Mouse (Mus musculus) kidney, postnatal 4 days (tissue): ENCODE measurements at regions not wholly inside any gene's neighbourhood (a gene's known extent, or its start where the extent isn't known, plus 50 kb on each side); places are given as distances from the start of the nearest gene placed in this dataset.
A peak's percentile ranks its signal among the peaks of the same experiment; 100 is the strongest.

Source experiments
- DNase-seq, 2 experiments: peaks; one replicate each; pipeline ENCODE4 v3.0.0; 2021; ENCODE audit warnings: mixed read lengths in 2 of 2

DNA sequence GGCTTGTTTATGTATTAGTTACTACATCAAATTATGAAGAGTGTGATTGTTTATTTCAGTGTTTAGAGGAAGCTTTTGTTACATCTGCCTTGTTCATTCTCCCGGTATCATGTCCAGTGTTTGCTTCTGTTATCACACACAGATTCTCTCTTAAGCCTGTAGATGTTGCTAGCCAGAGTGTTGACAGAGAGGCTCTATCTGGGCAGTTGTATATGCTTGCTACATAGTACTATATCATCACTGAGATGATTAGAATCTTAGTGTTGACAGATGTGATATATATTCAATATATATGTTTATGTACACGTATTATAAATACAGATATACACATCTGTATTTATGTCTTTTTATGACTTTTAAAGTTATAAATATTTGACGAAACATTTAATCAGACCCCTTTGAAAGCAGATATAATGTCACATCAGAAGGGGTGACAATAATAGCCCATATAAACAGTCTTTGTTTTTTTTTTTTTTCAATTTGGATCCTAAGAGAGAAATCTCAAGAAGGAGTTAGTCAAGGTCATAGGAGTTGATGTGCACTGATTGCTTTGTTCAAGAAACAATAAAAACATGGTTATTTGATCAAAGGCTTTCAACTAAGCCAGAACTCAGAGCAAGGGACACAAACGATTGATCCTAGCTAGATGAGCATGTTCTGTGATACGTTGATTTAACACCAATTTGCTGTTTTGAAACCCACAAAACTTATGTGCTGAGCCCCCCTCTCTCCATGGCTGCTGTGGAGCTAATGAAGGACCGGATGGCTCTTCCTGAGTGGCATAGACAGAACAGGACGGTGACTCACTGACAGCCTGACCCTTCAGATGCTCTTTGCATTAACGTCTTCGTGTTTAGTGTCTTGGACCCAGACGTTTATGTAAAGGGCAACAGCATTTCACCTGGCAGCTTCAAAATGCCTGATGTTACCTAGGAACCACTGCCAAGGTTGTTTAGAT is 352.8 kb upstream of the Arglu1 start:
- DNase-seq, result no peak

DNA sequence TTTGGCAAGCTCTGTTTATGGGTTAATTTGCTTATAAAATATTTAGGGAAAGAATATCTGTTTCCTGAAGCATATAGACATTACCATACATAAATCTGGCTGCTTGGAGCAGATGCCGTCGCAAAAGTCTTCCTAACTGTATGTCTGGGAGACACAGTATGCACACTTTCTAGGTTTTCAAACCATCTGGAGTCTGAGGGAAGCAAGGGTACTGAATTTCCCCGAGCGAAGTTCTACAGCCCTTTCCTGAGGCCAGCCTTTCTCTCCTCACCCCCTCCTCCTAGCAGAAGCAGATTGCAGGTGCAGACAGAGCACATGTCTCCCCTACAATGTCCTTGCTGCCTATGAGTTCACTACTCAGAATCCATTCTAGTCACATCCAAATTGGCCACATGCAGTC is 338.8 kb upstream of the Arglu1 start:
- DNase-seq, result no peak

GRCm38 (mm10) chr8:9027672-9028071 is 337.4 kb upstream of the Arglu1 start:
- DNase-seq, result no peak

DNA sequence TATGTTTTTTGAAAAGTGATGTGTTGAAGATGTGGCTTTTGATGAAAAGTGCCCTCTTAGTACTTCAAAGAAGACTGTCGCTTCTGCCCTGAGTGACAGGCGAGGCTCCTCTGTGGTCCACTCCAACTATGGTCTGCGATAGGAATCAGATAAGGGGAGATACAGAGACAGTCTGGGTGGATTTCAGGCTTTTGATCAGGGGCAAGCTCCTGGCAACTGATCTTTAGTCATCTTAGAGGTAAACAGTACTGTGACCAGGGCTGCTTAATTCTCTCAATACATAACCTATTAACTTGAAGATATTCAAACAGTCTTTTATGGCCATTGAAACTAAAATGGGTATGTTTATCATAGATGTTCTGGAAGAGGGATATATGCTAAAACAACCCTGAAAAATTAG is 335.6 kb upstream of the Arglu1 start:
- no peak for DNase-seq

DNA sequence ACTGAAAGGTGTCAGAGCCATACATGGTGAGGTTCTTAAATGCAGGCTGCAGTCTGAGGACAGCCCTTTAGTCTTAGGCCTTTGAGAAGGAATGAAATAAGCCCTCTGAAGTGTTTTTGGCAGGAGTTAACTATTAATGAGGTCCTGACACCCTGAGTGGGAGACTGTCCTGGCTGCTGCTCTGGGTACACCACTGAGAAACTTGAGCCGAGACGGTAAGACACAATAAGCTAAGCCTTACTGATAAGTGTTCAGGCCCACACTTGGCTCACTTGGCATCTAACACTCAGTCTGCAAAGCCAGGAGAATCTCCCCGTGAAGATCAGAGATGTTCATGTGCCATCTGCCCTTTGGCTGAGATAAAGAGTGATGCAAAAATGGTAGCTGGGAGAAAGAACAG is 335.1 kb upstream of the Arglu1 start:
- DNase-seq, result no peak

DNA sequence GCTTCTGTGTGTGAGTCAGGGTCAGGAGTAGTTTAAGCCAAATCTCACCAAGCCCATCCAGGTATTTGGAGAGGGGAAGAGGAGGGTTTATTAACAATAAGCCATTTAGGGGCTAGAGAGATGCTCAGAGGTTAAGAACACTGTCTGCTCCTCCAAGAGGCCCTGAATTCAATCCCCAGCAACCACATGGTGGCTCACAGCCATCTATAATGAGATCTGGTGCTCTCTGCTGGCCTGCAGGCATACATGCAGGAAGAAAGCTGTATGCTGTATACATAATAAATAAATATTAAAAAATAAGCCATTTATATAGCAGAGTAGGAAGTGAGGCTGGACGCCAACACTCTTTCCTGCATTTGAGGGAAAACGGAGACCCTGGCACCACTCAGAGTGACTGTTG is 330.4 kb upstream of the Arglu1 start:
- DNase-seq, result no peak

DNA sequence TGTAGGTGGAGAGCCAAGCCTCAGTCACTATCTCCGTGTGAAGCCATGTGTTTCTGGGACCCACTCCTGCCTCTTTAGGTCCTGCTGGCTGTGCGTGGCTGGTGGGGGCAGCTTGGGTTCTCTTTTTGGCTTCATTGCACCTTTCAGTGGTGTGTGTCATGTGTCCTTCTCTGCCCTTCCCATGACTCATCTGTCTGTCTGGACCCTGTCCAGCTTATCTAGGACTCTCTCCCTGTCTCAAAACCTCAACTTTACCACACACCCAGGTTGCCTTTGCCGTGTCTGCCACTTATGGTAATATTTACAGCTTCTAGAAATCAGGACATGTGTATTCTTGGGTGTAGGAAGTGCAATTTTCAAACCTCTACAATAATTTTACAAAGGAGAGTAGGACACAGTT is 329.9 kb upstream of the Arglu1 start:
- no peak for DNase-seq

DNA sequence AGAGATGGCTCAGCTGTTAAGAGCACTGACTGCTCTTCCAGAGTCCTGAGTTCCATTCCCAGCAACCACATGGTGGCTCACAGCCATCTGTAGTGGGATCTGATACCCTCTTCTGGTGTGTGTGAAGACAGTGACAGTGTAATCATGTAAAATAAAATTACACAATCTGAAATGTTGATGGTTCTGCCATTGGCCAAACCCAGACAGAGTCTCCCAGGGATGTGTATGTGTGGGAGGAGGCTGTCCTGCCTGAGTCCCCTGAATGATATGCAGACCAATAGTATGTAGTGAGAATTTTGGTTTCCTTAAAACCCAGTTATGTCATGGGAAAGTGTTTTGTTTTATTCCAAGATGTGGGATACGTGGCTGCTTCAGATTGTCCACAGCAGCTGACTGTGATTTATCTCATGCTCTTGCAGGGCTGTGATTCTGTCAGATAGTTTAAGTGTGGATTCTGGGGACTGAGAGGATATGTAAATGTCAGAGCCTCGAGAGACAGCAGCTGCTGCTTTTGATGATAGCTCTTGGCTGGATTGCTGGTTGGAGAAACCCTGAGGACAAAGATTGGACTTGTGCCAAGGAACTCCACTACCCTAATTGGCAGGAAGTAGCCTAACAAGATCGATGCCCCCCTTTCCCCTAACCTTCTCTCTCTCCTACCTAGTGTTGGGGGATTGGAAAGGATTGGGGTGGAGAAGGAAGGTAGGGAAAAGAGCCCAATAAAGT is 321.6 kb upstream of the Arglu1 start:
- no peak for DNase-seq

GRCm38 (mm10) chr8:9008006-9008780 is 317.9 kb upstream of the Arglu1 start:
- DNase-seq, result no peak

DNA sequence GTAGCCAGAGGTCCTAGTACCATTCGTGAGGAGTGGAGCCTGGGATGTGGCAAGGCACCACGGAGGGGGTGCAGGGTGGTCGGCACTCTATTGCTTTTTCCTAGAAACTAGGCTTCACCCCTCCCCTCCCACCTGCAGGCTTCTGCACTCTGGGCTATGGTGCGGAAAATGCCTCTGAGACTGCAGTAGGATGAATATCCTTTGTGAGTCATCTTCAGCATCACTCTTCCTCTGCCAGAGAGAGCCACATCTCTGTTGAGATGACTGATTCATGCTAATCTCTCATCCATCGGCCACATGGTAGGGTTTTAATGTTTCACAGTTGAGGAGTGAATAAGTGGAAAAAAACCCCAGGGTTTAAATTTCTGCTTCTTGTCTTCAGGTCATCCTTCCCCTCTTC is 309.6 kb upstream of the Arglu1 start:
- DNase-seq, result no peak

DNA sequence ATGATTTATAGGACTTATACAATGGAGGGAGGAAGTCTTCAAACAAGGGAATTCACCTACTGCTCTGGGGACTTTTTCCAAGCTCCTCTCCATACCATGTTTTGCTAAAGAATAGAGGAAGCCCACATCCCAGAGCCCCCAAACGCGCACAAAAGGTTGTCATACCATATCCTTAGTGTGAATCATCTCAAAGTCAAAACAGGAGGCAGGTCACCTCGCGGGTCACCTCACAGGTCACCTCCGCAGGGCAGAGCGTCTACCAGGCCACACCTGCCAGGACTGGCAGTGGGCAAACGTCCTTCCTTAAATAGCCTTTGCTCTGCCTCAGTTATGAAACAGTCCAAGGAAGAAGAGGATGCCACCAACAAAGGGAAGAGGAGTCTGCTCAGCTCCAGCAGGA is 307.3 kb upstream of the Arglu1 start:
- DNase-seq, result peak; percentile 31 to 56

- DNase-seq, result peak; percentile 67 to 81
Observed at GRCm38 (mm10) chr8:8994596-8995189, 304.4 kb upstream of the Arglu1 start.

DNA sequence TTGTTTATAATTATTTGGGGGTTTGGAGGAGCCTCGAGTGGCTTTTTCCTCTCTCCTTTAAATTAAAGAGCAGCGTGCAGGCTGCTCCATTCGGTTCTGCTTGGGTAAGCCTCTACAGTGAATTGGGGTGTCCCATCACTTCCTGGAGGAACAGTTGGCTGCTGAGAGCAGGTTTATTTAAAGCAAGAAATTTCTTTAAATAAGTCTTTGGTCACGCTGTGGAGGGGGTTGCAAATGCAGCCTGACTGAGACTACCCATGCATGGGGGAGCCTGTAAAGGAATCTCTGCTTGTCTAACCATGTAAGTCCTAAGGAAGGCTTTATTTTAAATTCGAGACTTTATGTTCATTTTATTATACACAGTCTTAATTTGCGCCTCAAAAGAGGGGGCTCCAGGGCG is 303.7 kb upstream of the Arglu1 start:
- DNase-seq, result peak in 1 of 2 experiments; percentile 32

DNA sequence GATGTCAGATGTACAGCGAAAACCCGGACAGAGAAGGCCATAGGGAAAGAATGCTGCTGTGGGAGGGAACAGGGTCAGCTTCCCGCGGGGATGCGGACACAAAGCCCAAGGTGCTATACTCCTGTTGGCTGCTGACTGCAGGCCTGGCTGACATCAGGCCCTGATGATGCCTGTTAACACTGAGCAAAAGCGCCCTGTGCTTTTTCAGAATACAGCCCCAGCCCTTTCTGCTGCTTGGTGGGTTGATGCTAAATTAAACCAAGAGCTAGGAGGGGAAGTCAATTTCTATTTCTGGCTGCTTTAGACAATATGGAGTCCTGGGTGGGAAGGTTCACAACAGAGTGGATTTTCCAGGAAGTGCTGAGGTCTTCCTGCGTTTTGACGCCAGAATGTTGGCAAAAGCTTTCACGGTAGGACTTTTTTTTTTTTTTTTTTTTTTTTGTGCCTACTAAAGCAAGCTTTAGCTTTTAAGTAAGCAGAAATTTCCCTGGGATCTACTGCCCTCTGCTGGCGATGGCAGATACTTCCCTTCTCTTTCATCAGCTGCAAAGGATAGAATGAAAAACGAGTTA is 302.2 kb upstream of the Arglu1 start:
- DNase-seq, result peak; percentile 91 to 93

- DNase-seq, result peak; percentile 45 to 52
Observed at GRCm38 (mm10) chr8:8991026-8991425, 300.7 kb upstream of the Arglu1 start.

GRCm38 (mm10) chr8:8986068-8986467 is 295.7 kb upstream of the Arglu1 start:
- DNase-seq, result no peak

DNA sequence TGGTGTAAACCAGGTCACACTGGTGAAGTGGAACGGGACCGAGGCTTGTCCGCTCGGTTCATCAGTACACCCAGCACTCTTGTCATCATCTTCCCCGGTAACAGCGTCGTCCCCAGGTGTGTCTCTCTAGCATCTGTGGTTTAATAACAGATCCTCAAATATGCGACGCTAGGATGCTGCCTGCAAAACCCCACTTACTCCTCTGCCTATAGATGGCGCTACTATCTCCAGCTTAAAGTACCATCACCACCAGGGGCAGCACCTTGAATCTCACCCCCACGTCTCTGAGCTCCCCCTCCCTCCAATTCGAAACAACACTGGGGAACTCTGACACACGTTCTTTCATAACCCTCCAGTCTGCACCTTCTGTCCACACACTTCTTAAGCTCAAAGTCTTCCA is 295.1 kb upstream of the Arglu1 start:
- DNase-seq, result no peak

DNA sequence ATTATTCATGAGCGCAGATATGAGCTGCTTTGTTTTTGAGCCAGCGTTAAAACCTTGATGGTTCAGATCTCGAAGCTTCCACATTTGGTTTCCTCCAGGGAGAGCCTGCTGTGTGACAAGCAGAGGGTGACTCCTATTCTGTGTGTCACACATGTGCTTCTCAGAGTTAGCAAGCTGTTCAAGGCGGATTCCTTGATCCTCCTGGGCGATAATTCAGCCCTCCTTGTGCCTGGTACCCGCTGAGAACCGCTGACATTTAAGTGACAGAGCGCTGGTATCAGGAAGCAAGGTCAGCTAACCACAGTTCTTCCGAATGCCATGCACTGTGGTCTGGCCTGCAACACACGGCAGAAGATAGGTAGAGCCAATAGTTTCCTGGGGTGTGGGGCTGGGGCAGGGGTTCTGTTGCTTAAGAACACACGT is 294.5 kb upstream of the Arglu1 start:
- DNase-seq, result no peak

- no peak for DNase-seq
Observed at GRCm38 (mm10) chr8:8984159-8984828, 294.0 kb upstream of the Arglu1 start.

DNA sequence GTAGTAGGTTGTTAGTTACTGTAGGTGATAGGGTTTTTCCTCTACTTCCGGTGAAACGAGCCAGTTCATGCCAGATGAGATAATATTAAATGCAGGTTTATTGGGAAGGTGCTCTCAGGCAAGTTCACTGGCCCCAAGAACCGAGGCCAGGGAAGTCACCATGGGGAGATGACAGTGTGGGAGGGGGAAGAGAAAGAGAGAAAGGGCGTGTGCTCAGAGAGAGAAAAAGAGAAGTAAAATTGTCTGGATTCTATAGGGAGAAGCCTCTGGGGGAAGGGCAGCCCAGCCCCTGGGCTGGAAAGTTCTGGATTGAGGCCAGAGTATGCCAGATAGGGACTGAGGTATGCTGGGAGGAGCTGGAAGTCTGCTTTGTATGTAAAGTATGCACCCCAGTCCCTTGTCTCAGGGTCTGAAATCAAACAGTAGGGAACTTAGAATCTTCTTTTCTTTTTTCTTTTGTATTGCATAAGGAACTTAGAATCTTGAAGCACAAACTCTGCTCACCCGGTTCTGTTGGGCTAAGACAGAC is 292.9 kb upstream of the Arglu1 start:
- DNase-seq, result no peak

- no peak for DNase-seq
Observed at GRCm38 (mm10) chr8:8978969-8979368, 288.6 kb upstream of the Arglu1 start.

DNA sequence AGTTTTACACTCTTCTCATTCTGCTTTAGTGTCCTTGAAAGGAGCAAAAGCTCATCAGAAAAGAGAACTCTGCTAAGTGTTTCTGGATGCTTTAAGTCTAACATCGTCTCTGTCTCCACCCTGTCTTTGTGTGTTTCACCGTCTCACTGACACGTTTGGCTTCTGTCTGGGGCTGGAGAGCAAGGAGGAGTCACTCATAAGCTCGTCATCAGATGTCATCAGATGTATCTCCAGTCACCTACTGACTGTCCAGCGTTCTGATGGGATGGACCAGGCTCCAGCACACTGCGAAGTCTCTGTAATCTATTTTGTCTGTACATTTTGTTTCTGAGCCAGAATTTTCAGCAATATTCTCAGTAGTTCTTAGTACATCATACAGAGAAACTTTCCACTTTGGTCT is 283.4 kb upstream of the Arglu1 start:
- DNase-seq, result no peak
